Mouse (Mus musculus) neural tube, embryonic 15.5 days (tissue): ENCODE data around the gene Tk1. TPM values are rescaled to one million over a fixed set of nuclear protein-coding genes. Genes with fewer than 3 reads are reported as not detected.

Source experiments
- ATAC-seq: fragments of 200-750 bp; cut with Nextera tagmentation; 2 replicates; pipeline ENCODE4 v1.8.0; 2017; ENCODE audit warnings: mild to moderate bottlenecking, moderate TSS enrichment, moderate library complexity; ENCODE audit not compliant: low FRiP score
- H3K27ac ChIP-seq: fragments of 300-500 bp; sonication (generic); replicated peaks from 2 replicates; pipeline ENCODE4 v1.5.1; 2015; ENCODE audit warnings: mild to moderate bottlenecking, inconsistent platforms
- H3K27me3 ChIP-seq: fragments of 300-500 bp; sonication (generic); replicated peaks from 2 replicates; pipeline ENCODE4 v1.6.1; 2015; ENCODE audit warnings: inconsistent platforms
- H3K36me3 ChIP-seq: fragments of 300-500 bp; sonication (generic); 2 replicates; pipeline ENCODE4 v1.6.1; 2015; ENCODE audit warnings: inconsistent platforms
- H3K4me1 ChIP-seq: fragments of 300-500 bp; sonication (generic); 2 replicates; pipeline ENCODE4 v1.6.1; 2015; ENCODE audit warnings: inconsistent platforms
- H3K4me2 ChIP-seq: fragments of 300-500 bp; sonication (generic); 2 replicates; pipeline ENCODE4 v1.6.1; 2015; ENCODE audit warnings: inconsistent platforms, mild to moderate bottlenecking, moderate library complexity
- H3K4me3 ChIP-seq: fragments of 300-500 bp; sonication (generic); replicated peaks from 2 replicates; pipeline ENCODE4 v1.5.1; 2015; ENCODE audit warnings: mild to moderate bottlenecking, inconsistent platforms
- H3K9ac ChIP-seq: fragments of 300-500 bp; sonication (generic); replicated peaks from 2 replicates; pipeline ENCODE4 v1.6.1; 2015; ENCODE audit warnings: mild to moderate bottlenecking, inconsistent platforms
- H3K9me3 ChIP-seq: fragments of 300-500 bp; sonication (generic); replicated peaks from 2 replicates; pipeline ENCODE4 v1.6.1; 2016; ENCODE audit warnings: inconsistent platforms
- WGBS: fragments of 180-500 bp; shearing (Covaris S2); methylation state at CpG from one replicate; pipeline ENCODE4 v1.1.7; 2015; ENCODE audit warnings: mixed read lengths; 5-methylcytosine and 5-hydroxymethylcytosine counted together
- polyA plus RNA-seq: library from polyadenylated mRNA; unstranded; fragments of >200 nt; fragmentation: Nextera tagmentation; extraction: Ambion mirVana; gene quantifications from 2 replicates; pipeline ENCODE4 v1.2.1, GENCODE M21; 2015

The Tk1 gene
- polyA plus RNA-seq, 1 experiment from 2014 or later, result 15.6 TPM

DNA sequence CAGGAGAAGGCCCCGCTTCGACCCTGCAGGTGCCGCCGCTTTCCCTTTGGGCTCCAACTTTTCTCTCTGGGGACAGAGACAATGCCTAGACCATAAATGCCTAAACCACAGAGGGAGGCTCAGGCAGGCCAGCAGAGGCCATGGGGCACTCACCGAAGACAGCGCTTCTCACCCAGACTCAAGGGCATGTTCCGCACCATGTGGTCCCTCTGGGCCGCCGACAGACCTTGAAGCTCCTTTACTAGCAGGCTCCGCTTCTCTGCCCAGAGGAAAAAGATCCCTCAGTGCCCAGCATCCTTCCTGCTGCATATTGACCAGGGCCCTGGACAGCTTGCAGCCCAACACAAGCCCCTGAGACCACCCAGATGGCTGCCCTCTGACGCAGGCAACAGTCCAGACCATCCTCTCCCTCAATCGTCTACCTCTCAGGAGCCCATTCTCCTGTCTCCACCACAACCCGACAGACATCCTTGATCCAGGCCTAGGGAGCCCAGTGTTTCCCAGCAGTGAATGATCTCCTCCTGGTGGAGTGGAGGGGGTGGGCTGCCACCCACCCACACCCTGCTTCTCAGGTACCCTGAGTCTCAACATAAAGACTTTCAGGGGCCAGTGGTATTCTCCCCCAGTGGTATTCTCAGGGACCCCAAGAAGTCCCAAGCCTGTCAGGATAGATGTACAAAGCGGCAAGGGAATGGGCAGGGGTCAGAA lies 49.7 kb downstream of the Tk1 start:
- Histone ChIP-seq H3K9me3 (no peaks in the 10 kb centered on the region), H3K4me3 (no peak overlapping the region), H3K4me2 (no peak overlapping the region), H3K36me3 (no peaks in the 10 kb centered on the region), H3K27ac (no peak overlapping the region), H3K4me1 (peaks cover 28% of the 10 kb centered on the region), H3K9ac (no peak overlapping the region), H3K27me3 (peaks cover 15% of the 10 kb centered on the region)
- ATAC-seq, result no peak
- WGBS, result 85% methylated on average over 14 of the region's 14 CpGs

DNA sequence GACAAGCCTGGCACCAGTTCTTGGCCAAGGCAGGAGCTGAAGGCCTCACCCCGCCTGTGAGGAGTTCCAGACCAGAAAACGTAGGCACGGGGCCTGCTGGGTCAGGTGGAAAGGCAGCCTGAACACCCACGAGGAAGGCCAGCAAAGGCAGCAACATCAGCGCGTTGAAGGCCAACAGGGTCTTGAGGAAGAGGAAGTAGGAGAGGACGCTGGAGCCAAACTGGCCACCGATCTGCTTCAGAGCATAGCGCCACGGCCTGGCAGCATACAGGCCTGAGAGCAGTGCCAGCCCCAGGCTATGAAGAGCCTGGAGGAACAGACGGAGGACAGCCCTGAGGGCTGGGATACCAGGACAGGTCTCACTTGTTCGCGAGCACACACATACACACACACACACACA lies 50.4 kb downstream of the Tk1 start:
- H3K4me1 ChIP-seq, result peaks cover 21% of the 10 kb centered on the region
- WGBS, result 91% methylated on average over 13 of the region's 13 CpGs
- peaks cover 8% of the 10 kb centered on the region for H3K27me3 ChIP-seq
- H3K9me3 ChIP-seq, result no peaks in the 10 kb centered on the region
- H3K4me2 ChIP-seq, result no peak overlapping the region
- no peak overlapping the region for H3K4me3 ChIP-seq
- no peaks in the 10 kb centered on the region for H3K36me3 ChIP-seq
- no peak for ATAC-seq
- H3K9ac ChIP-seq, result no peak overlapping the region
- no peak overlapping the region for H3K27ac ChIP-seq

DNA sequence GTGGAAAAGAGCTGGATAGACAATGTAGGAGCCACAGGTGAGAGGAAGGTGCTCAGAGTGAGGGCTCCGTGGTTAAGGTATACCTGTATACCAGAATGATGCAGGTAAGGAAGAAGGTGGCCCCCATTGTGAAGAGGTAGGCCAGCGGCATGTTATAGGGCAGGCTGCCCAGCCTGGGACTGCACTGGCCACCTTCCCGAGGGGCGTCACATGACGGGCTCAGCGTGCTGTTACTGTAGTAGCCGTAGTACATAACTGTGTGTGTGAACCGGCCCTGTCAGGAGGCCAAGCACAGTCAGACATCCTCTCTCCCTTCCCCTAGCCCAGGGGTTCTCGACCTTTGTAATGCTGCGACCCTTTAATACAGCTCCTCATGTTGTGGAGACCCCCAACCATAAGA lies 51.0 kb downstream of the Tk1 start:
- no peaks in the 10 kb centered on the region for H3K36me3 ChIP-seq
- peaks cover 18% of the 10 kb centered on the region for H3K4me1 ChIP-seq
- no peak overlapping the region for H3K4me3 ChIP-seq
- no peak overlapping the region for H3K27ac ChIP-seq
- H3K9ac ChIP-seq, result no peak overlapping the region
- H3K27me3 ChIP-seq, result 0 out of 2 replicates have a peak, but pooled peaks cover 3% of the 10 kb centered on the region
- H3K9me3 ChIP-seq, result no peaks in the 10 kb centered on the region
- 96% methylated on average over 10 of the region's 10 CpGs for WGBS
- H3K4me2 ChIP-seq, result no peak overlapping the region
- ATAC-seq, result no peak

DNA sequence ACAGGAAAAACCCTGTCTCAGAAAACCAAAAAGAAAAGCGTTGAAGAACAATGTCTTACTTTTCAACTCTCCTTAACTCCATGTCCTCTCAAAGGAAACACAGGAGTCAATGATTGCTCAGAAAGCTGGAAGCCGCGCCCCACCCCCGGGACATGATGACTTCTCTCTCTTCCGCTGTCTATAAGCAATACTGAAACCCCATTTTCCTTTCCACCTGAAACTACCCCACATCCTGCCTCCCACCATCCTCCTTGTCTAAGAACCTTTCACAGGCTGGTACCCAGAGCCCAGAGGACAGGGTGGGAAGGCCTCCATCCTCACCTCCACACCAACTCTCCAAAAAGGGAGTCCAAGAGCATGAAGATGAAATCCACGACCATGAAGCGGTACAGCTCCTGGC lies 53.5 kb downstream of the Tk1 start:
- no peak overlapping the region for H3K27ac ChIP-seq
- H3K27me3 ChIP-seq, result no peaks in the 10 kb centered on the region
- H3K9ac ChIP-seq, result no peak overlapping the region
- ATAC-seq, result no peak
- 95% methylated on average over 7 of the region's 7 CpGs for WGBS
- no peak overlapping the region for H3K4me3 ChIP-seq
- H3K4me1 ChIP-seq, result peaks cover 14% of the 10 kb centered on the region; the same call in 1 of the 2 replicates
- H3K4me2 ChIP-seq, result no peak overlapping the region
- no peaks in the 10 kb centered on the region for H3K36me3 ChIP-seq
- no peaks in the 10 kb centered on the region for H3K9me3 ChIP-seq

DNA sequence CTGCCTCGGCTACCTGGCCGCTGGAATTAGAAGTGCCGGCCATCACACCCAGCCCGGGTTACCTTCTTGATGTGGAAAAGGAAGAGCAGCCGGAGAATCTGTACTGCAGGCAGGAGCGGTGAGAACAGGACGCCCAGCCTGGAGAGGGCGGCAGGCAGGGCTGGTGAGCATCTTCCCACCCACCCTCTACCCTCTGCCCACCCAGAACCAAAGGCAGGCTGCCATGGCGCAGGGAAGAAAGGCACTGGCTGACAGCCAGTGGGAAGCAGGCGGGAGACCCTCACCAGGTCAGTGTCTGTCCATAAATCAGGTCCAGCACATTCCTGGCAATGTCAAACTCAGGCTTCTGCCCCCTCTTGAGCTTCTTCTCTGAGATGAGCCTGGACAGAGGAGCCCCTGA lies 55.5 kb downstream of the Tk1 start:
- Histone ChIP-seq H3K27me3 (no peaks in the 10 kb centered on the region), H3K9ac (no peak overlapping the region), H3K4me2 (no peak overlapping the region), H3K9me3 (no peaks in the 10 kb centered on the region), H3K36me3 (peaks cover 1% of the 10 kb centered on the region; the same call in 1 of the 2 replicates), H3K4me3 (no peak overlapping the region), H3K27ac (0 out of 2 replicates have a peak overlapping the region, but pooled peaks have one; percentile 15), H3K4me1 (peaks cover 14% of the 10 kb centered on the region; the same call in 1 of the 2 replicates)
- WGBS, result 66% methylated on average over 10 of the region's 10 CpGs
- peak; percentile 43; the same call in 1 of the 2 replicates for ATAC-seq

DNA sequence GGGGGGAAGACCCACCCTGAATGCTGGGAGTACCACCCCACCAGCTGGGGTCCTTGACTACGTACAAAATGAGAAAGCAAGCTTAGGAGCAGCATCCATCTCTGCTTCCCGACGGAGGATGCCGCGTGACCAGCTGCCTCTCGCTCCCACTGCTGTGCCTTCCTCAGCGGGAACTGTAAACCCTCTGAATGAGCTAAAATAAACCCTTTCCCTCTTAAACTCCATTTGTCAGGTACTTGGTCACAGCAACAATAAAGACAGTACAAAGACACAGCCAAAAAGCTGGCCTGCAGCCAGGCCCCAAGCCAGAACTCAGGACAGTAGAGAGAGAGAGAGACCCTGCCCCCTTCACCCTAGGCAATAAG lies 56.2 kb downstream of the Tk1 start:
- H3K27me3 ChIP-seq, result no peaks in the 10 kb centered on the region
- 37% methylated on average over 7 of the region's 7 CpGs for WGBS
- ATAC-seq, result peak; percentile 15; the same call in 1 of the 2 replicates
- H3K9ac ChIP-seq, result no peak overlapping the region
- H3K4me3 ChIP-seq, result no peak overlapping the region
- no peaks in the 10 kb centered on the region for H3K9me3 ChIP-seq
- H3K4me2 ChIP-seq, result no peak overlapping the region
- peaks cover 8% of the 10 kb centered on the region for H3K36me3 ChIP-seq
- peak overlapping the region; percentile 20 for H3K27ac ChIP-seq
- peaks cover 14% of the 10 kb centered on the region; the same call in 1 of the 2 replicates for H3K4me1 ChIP-seq

DNA sequence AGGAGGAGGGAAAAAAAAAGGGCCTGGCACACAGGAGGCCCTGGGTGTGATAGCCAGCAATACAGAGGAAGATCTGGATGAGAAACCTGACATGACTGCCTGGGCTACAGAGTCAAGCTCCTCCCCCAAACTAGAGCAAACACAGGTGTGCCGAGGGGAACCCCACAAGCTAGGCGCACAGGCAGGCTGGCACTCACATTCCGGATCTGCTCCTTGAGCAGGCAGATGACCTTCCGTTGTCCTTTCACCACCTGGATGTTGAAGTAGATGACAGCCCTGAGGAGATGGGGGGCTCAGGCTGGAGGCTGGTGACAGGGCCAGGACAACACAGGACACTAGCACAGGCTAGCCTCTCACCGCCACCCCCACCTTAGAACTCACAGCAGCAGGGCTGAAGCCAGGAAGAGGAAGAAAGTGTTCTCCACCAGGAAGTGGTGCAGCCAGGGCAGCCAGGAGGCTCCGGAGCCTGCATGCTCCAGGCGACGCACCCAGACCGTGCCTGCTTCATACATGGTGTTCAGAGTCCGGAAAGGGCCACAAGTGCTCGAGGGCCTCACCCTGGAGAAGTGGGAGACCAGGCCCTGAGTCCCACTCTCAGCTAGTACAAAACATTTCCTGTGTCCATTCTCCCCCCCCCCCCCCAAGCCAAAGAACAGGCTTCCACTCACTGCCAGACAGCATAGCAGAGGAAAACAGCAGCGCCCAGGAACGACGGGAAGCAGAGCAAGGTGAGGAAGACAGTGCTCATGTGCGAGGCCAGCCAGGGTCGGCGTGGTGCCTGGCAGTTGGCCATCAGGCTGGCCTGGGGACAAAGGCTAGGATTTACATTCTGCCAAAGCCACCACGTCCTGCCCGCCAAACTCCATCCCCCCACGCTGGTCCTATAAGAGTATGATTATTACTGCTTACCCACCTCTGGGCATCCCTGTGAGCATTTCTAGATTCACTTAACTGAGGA lies 56.9 kb downstream of the Tk1 start:
- ATAC-seq, result no peak
- no peak overlapping the region for H3K9ac ChIP-seq
- H3K27me3 ChIP-seq, result no peaks in the 10 kb centered on the region
- H3K27ac ChIP-seq, result peak overlapping the region; percentile 20
- H3K4me1 ChIP-seq, result peaks cover 14% of the 10 kb centered on the region; the same call in 1 of the 2 replicates
- no peak overlapping the region for H3K4me3 ChIP-seq
- H3K9me3 ChIP-seq, result no peaks in the 10 kb centered on the region
- H3K4me2 ChIP-seq, result no peak overlapping the region
- 71% methylated on average over 20 of the region's 20 CpGs for WGBS
- peaks cover 15% of the 10 kb centered on the region for H3K36me3 ChIP-seq

DNA sequence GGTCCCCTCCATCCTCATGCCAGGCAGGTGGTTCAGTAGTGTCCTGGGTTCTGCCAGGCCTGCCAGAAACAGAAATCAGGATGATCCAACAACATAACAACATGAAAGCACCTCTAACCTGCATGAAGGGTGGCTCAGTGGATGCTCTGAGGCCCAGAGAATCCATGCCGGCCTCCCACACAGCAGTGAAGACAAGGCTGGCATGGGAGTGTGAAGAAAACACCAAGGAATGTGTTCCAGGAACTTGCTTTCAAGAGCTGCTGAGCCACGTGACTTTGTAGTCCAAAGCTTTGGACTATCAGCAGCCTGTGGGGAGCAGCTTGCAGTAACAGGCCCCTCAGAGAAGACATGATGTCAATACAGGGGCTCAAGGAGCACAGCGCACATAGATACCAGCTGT lies 59.6 kb downstream of the Tk1 start:
- Histone ChIP-seq H3K27ac (no peak overlapping the region; the same call in 1 of the 2 replicates), H3K4me1 (peaks cover 14% of the 10 kb centered on the region; the same call in 1 of the 2 replicates), H3K4me2 (no peak overlapping the region), H3K4me3 (no peak overlapping the region), H3K9me3 (no peaks in the 10 kb centered on the region), H3K9ac (no peak overlapping the region), H3K36me3 (peaks cover 33% of the 10 kb centered on the region), H3K27me3 (no peaks in the 10 kb centered on the region)
- 91% methylated on average over 3 of the region's 3 CpGs for WGBS
- no peak for ATAC-seq

Other genes starting within 250 kb of the Tk1 start
- gene Tnrc6c, start 171.8 kb downstream of the Tk1 start, polyA plus RNA-seq, result 20.5 and 23.6 TPM in 2 replicates
- 0.99 and 4.6 TPM in 2 replicates for gene Tmc8, start 44.0 kb downstream of the Tk1 start, polyA plus RNA-seq
- gene Tmc6, start 43.9 kb downstream of the Tk1 start, polyA plus RNA-seq, result 7.5 and 12.0 TPM in 2 replicates
- gene 6030468B19Rik, start 28.4 kb downstream of the Tk1 start, polyA plus RNA-seq, result 0.23 TPM in 1 of 2 replicates, not detected in the other
- 0.95 and 1.7 TPM in 2 replicates for gene Gm20708, start 16.4 kb downstream of the Tk1 start, polyA plus RNA-seq
- 13.7 and 52.4 TPM in 2 replicates for gene Syngr2, start 16.4 kb downstream of the Tk1 start, polyA plus RNA-seq
- gene Afmid, start 168 bp downstream of the Tk1 start, polyA plus RNA-seq, result 6.0 and 8.0 TPM in 2 replicates
- 26.7 and 88.4 TPM in 2 replicates for gene Birc5, start 23.2 kb upstream of the Tk1 start, polyA plus RNA-seq
- not detected in 2 replicates for gene Tmem235, start 34.7 kb upstream of the Tk1 start, polyA plus RNA-seq
- gene Tha1, start 47.4 kb upstream of the Tk1 start, polyA plus RNA-seq, result 4.7 and 5.0 TPM in 2 replicates
- 6.7 and 13.2 TPM in 2 replicates for gene Socs3, start 144.0 kb upstream of the Tk1 start, polyA plus RNA-seq
- gene Pgs1, start 160.2 kb upstream of the Tk1 start, polyA plus RNA-seq, result 60.7 and 62.8 TPM in 2 replicates